Mouse (Mus musculus) heart, embryonic 11.5 days (tissue): ENCODE data around the gene Prmt1. TPM values are rescaled to one million over a fixed set of nuclear protein-coding genes. Genes with fewer than 3 reads are reported as not detected.

Source experiments
- ATAC-seq: fragments of 200-750 bp; cut with Nextera tagmentation; replicated peaks from 2 replicates; pipeline ENCODE4 v1.8.0; 2017; ENCODE audit warnings: moderate library complexity; ENCODE audit not compliant: insufficient number of reproducible peaks, low FRiP score, low TSS enrichment
- H3K27ac ChIP-seq: fragments of 300-500 bp; sonication (generic); 2 replicates; pipeline ENCODE4 v1.5.1; 2014; ENCODE audit warnings: mild to moderate bottlenecking, low read depth, low read length
- H3K27me3 ChIP-seq: fragments of 300-500 bp; sonication (generic); 2 replicates; pipeline ENCODE4 v1.6.1; 2014; ENCODE audit warnings: mild to moderate bottlenecking, low read length, mixed read lengths; ENCODE audit not compliant: control insufficient read depth, insufficient read depth
- H3K36me3 ChIP-seq: fragments of 300-500 bp; sonication (generic); 2 replicates; pipeline ENCODE4 v1.6.1; 2014; ENCODE audit warnings: mild to moderate bottlenecking, low read length, moderate library complexity, mixed read lengths; ENCODE audit not compliant: control insufficient read depth, insufficient read depth
- H3K4me1 ChIP-seq: fragments of 300-500 bp; sonication (generic); 2 replicates; pipeline ENCODE4 v1.6.1; 2014; ENCODE audit warnings: low read length; ENCODE audit not compliant: control insufficient read depth, insufficient read depth
- H3K4me2 ChIP-seq: fragments of 300-500 bp; sonication (generic); 2 replicates; pipeline ENCODE4 v1.6.1; 2014; ENCODE audit warnings: mild to moderate bottlenecking, moderate library complexity
- H3K4me3 ChIP-seq: fragments of 300-500 bp; sonication (generic); 2 replicates; pipeline ENCODE4 v1.5.1; 2014; ENCODE audit warnings: low read depth, low read length
- H3K9ac ChIP-seq: fragments of 300-500 bp; sonication (generic); 2 replicates; pipeline ENCODE4 v1.6.1; 2014; ENCODE audit warnings: mild to moderate bottlenecking, low read depth, low read length, moderate library complexity
- H3K9me3 ChIP-seq: fragments of 300-500 bp; sonication (generic); replicated peaks from 2 replicates; pipeline ENCODE4 v1.6.1; 2016; ENCODE audit warnings: low read length; ENCODE audit not compliant: control insufficient read depth
- WGBS: fragments of 180-500 bp; shearing (Covaris S2); extraction: QIAGEN DNeasy Blood & Tissue Kit; methylation state at CpG from one replicate; pipeline ENCODE4 v1.1.7; 2014; ENCODE audit not compliant: insufficient replicate concordance; 5-methylcytosine and 5-hydroxymethylcytosine counted together
- microRNA-seq: library from miRNA; unstranded; fragments of <30 nt; microRNA quantifications from one replicate; pipeline ENCODE4, GENCODE M21; 2016; ENCODE audit warnings: borderline number of aligned reads
- polyA plus RNA-seq: library from polyadenylated mRNA; unstranded; fragments of >200 nt; fragmentation: Nextera tagmentation; extraction: Ambion mirVana; gene quantifications from 2 replicates; pipeline ENCODE4 v1.2.1, GENCODE M21; 2014

Prmt1 gene
- polyA plus RNA-seq, 1 experiment from 2014 or later = 179 TPM

DNA sequence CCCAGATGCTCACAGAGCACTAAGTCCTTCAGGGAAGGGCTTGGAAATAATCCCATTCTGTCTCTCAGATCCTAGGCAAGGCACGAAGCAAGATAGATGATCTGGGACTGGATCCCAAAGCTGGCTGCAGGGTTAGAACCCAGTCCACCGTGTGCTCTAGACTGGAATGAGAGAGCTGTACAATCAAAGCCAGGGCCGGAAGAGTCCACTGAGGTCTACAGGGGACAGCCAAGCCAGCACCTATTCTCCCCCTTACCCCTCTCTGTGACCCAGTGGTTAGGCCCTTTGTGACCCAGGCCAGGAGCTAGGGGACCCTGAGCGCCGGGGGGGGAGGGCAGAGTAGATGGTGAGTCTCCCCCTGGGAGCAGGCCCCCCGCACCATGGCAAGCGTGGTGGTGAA is 43.5 kb downstream of the Prmt1 start, which contains the start of gene Tsks:
Gene Tsks (plus strand): TSS at position 301 of the 400 bp plus-strand sequence.
- Histone ChIP-seq H3K9ac (no peak within 1 kb of the TSS), H3K27me3 (no peaks in the 10 kb centered on the region), H3K4me2 (no peak within 1 kb of the TSS), H3K36me3 (no peaks in the 10 kb centered on the region), H3K4me3 (no peak within 1 kb of the TSS), H3K4me1 (no peaks in the 10 kb centered on the region), H3K9me3 (no peaks in the 10 kb centered on the region), H3K27ac (no peak within 1 kb of the TSS)
- no peak for ATAC-seq
- 75% methylated on average over 7 of the region's 7 CpGs for WGBS

DNA sequence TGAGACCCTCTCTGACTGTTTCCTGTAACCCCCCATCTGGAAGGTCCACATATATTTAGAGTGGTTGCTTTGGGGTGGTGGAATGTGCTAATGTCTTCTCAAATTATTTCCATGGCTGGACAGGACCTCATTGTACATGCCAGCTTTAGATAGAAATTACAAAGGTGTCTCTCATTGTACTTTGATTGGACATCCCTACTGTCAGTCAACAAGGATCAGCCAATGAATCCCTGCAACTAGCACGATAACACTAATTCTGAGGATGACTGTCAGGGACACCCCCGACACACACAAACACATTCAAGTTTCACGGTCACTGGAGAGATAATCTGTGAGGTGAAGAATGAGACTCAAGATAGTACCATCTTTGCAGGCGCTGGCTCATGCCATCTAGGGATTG is 47.7 kb downstream of the Prmt1 start:
- Histone ChIP-seq H3K9me3 (peaks cover 3% of the 10 kb centered on the region; the same call in 1 of the 2 replicates), H3K36me3 (no peaks in the 10 kb centered on the region), H3K27me3 (no peaks in the 10 kb centered on the region), H3K4me1 (no peaks in the 10 kb centered on the region), H3K4me2 (no peak overlapping the region), H3K9ac (no peak overlapping the region), H3K4me3 (no peak overlapping the region), H3K27ac (no peak overlapping the region)
- ATAC-seq = no peak
- 80% methylated on average over 4 of the region's 4 CpGs for WGBS

DNA sequence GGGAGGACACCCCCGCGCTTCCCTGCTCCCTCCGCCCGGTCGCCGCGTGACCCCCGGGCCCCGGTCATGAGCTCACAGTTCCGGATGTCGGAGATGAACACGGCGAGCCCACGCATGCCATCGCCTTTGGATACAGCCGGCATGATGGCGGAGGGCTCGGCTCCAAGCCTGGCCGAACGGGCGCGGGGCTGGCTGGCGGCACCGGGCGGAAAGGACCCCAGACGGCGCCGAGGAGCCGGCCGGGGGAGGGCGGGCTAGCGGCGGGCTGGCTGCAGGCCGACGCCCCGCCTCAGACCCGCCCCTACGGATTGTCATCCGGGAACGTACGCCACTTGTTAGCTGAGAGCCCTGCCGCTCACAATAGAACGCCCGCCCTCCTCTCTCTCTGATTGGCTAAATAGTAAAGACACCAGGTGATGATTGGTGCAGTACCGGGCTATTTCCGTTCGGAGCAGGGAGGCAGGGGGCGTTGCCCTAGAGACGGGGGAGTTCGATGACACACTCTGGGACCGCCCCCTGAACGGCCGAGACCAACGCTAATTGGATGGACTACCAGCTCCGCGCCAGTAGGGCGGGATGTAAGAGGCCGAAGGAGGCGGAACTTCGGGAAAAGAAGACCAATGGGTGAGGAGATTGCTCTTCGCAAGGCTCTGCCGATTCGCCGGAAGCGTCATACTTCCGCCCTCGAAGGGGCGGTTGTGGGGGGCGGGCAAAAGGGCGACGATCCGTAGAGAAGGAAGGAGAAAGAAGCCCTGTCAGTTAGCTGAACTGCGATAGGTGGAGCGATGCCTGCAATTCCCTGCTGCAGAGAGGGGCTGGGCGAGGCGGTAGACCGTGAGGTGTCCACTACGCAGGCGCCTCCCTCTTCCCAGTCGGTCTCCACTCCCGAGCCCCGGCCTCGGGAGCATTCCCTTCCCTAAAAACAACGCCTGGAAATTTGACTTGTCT is 56.9 kb downstream of the Prmt1 start, which contains the start of gene Ap2a1:
Gene Ap2a1 (minus strand): TSS at position 293 of the 948 bp plus-strand sequence.
- WGBS = under 1% methylated on average over 84 of the region's 84 CpGs
- Histone ChIP-seq H3K27ac (peak within 1 kb of the TSS; percentile 86), H3K36me3 (peaks cover 8% of the 10 kb centered on the region), H3K27me3 (no peaks in the 10 kb centered on the region), H3K9me3 (no peaks in the 10 kb centered on the region), H3K9ac (peak within 1 kb of the TSS; percentile 95), H3K4me1 (peaks cover 14% of the 10 kb centered on the region), H3K4me2 (peak within 1 kb of the TSS; percentile 83), H3K4me3 (peak within 1 kb of the TSS; percentile 99)
- ATAC-seq = peak; percentile 99

DNA sequence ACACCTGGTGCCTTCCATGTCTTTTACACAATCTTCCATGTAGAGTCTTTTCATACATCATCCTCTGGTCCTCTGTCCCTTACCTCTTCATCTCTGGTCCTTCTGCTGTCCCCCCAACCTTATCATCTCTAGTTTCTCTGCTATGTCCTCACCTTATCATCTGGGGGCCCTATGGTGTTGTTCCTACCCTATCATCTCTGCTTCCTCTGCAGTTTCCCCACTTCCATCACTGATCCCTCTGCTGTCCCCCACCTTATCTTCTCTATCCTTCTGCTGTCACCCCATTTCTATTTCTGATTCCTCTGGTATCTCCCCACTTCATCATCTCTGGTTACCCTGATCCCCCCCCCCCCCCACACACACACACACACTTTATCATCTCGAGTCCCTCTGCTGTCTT is 57.8 kb downstream of the Prmt1 start:
- Histone ChIP-seq H3K36me3 (peaks cover 10% of the 10 kb centered on the region), H3K4me2 (peak overlapping the region; percentile 83), H3K9me3 (no peaks in the 10 kb centered on the region), H3K27me3 (no peaks in the 10 kb centered on the region), H3K27ac (peak overlapping the region; percentile 82; the same call in 1 of the 2 replicates), H3K4me3 (peak overlapping the region; percentile 99), H3K9ac (peak overlapping the region; percentile 95), H3K4me1 (peaks cover 14% of the 10 kb centered on the region)
- no peak for ATAC-seq
- 0% methylated on average over 1 of the region's 1 CpGs for WGBS

Small RNAs within 50 kb of the gene (microRNA-seq; reads per million reads assigned to microRNA genes)
- 1.2 reads per million, percentile 16 among the genes with 10 or more reads in this experiment for gene Mir7054

Other genes with a start within 250 kb of the Prmt1 start
- gene Vrk3, start 238.2 kb downstream of the Prmt1 start, polyA plus RNA-seq = 30.6 and 34.1 TPM in 2 replicates
- 0.58 and 1.2 TPM in 2 replicates for gene Zfp473, start 235.5 kb downstream of the Prmt1 start, polyA plus RNA-seq
- 49.0 and 57.5 TPM in 2 replicates for gene Nup62, start 170.5 kb downstream of the Prmt1 start, polyA plus RNA-seq
- gene Il4i1, start 170.2 kb downstream of the Prmt1 start, polyA plus RNA-seq = 0.14 and 1.2 TPM in 2 replicates
- 1.6 and 1.9 TPM in 2 replicates for gene Atf5, start 169.9 kb downstream of the Prmt1 start, polyA plus RNA-seq
- gene Akt1s1, start 137.6 kb downstream of the Prmt1 start, polyA plus RNA-seq = 38.6 and 53.9 TPM in 2 replicates
- gene Tbc1d17, start 137.5 kb downstream of the Prmt1 start, polyA plus RNA-seq = 48.2 and 49.2 TPM in 2 replicates
- 18.9 and 19.2 TPM in 2 replicates for gene Pnkp, start 129.4 kb downstream of the Prmt1 start, polyA plus RNA-seq
- gene Ptov1, start 116.8 kb downstream of the Prmt1 start, polyA plus RNA-seq = 205 and 218 TPM in 2 replicates
- gene Med25, start 93.9 kb downstream of the Prmt1 start, polyA plus RNA-seq = 47.3 and 51.9 TPM in 2 replicates
- 12.2 and 12.8 TPM in 2 replicates for gene Fuz, start 90.5 kb downstream of the Prmt1 start, polyA plus RNA-seq
- 69.1 and 77.3 TPM in 2 replicates for gene Ap2a1, start 57.1 kb downstream of the Prmt1 start, polyA plus RNA-seq
- not detected in 2 replicates for gene Tsks, start 43.4 kb downstream of the Prmt1 start, polyA plus RNA-seq
- 10.0 and 10.5 TPM in 2 replicates for gene Cpt1c, start 11.7 kb downstream of the Prmt1 start, polyA plus RNA-seq
- gene Irf3, start 11.1 kb upstream of the Prmt1 start, polyA plus RNA-seq = 57.3 and 61.4 TPM in 2 replicates
- gene Bcl2l12, start 12.1 kb upstream of the Prmt1 start, polyA plus RNA-seq = 41.0 and 43.2 TPM in 2 replicates
- gene Scaf1, start 29.8 kb upstream of the Prmt1 start, polyA plus RNA-seq = 37.9 and 42.5 TPM in 2 replicates
- gene Rras, start 31.4 kb upstream of the Prmt1 start, polyA plus RNA-seq = 74.4 and 76.1 TPM in 2 replicates
- gene Prr12, start 66.3 kb upstream of the Prmt1 start, polyA plus RNA-seq = 7.9 and 12.1 TPM in 2 replicates
- 54.2 and 58.9 TPM in 2 replicates for gene Nosip, start 75.9 kb upstream of the Prmt1 start, polyA plus RNA-seq
- gene Prrg2, start 76.1 kb upstream of the Prmt1 start, polyA plus RNA-seq = 11.7 and 13.3 TPM in 2 replicates
- 339 and 341 TPM in 2 replicates for gene Rcn3, start 105.7 kb upstream of the Prmt1 start, polyA plus RNA-seq
- 15.1 and 20.5 TPM in 2 replicates for gene Fcgrt, start 117.3 kb upstream of the Prmt1 start, polyA plus RNA-seq
- 1,168 and 1,305 TPM in 2 replicates for gene Rps11, start 137.9 kb upstream of the Prmt1 start, polyA plus RNA-seq
- 981 and 1,056 TPM in 2 replicates for gene Rpl13a, start 142.2 kb upstream of the Prmt1 start, polyA plus RNA-seq
- 0.21 TPM in 2 replicates for gene Gm45713, start 149.7 kb upstream of the Prmt1 start, polyA plus RNA-seq
- 1.6 and 2.5 TPM in 2 replicates for gene Flt3l, start 149.9 kb upstream of the Prmt1 start, polyA plus RNA-seq
- 99.1 and 99.6 TPM in 2 replicates for gene Pih1d1, start 167.7 kb upstream of the Prmt1 start, polyA plus RNA-seq
- gene Aldh16a1, start 168.0 kb upstream of the Prmt1 start, polyA plus RNA-seq = 28.7 and 28.9 TPM in 2 replicates
- 3.0 and 3.7 TPM in 2 replicates for gene Slc17a7, start 177.4 kb upstream of the Prmt1 start, polyA plus RNA-seq
- gene Gfy, start 193.0 kb upstream of the Prmt1 start, polyA plus RNA-seq = not detected in 2 replicates
- gene Pth2, start 194.4 kb upstream of the Prmt1 start, polyA plus RNA-seq = 0.68 TPM in 1 of 2 replicates, not detected in the other
- 0.39 and 0.70 TPM in 2 replicates for gene Ccdc155, start 218.3 kb upstream of the Prmt1 start, polyA plus RNA-seq
- 1.9 and 2.4 TPM in 2 replicates for gene Dkkl1, start 225.6 kb upstream of the Prmt1 start, polyA plus RNA-seq
- gene Tead2, start 229.2 kb upstream of the Prmt1 start, polyA plus RNA-seq = 129 and 131 TPM in 2 replicates